Mouse (Mus musculus) G1E (cell line): Measurements from ENCODE around the gene Gm10663.

ENCODE experiments used
- CTCF ChIP-seq: IDR thresholded peaks from 2 replicates; pipeline ENCODE4 v1.5.1; 2012; ENCODE audit warnings: low read depth, low read length, inconsistent platforms, mixed read lengths
- GATA1 ChIP-seq: IDR thresholded peaks from 2 replicates; pipeline ENCODE4 v1.6.1; 2012; ENCODE audit warnings: borderline replicate concordance, low read length, inconsistent platforms, mixed read lengths
- GATA2 ChIP-seq: IDR thresholded peaks from 2 replicates; pipeline ENCODE4 v1.6.1; 2012; ENCODE audit warnings: low read depth, low read length, inconsistent platforms, borderline replicate concordance
- TAL1 ChIP-seq: conservative IDR thresholded peaks from 2 replicates; pipeline ENCODE4 v1.6.1; 2012; ENCODE audit warnings: low read depth, low read length, inconsistent platforms, mixed read lengths

DNA sequence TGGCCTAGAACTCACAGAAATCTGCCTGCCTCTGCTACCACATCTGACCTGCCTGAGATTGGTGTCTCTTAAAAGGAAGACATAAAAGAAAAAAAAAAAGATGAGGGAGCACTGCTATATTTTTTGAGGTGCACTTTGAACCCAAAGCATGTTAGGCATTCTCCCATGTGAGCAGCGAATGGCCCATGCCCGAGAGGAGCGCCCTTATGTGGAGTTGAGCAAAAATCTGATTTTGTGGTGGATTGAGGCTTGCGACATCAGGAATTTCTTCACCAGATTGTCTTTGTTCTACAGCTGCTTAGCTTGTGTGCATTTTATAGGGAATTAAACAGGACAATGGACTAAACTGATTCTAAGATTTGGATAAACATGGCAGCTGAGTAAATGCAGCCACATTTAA is 27.6 kb upstream of the Gm10663 start:
- TF ChIP-seq CTCF (no peak), GATA1 (no peak), GATA2 (no peak), TAL1 (no peak)
